Mouse (Mus musculus): ENCODE measurements around the gene Gm11733. TPM values are rescaled to one million over a fixed set of nuclear protein-coding genes. Genes with fewer than 3 reads are reported as not detected.

The Gm11733 gene
- polyA plus RNA-seq, 1 experiment from 2014 or later, result not detected

- DNase-seq (ENCODE audit: low spot score), result no peak
- Histone ChIP-seq H3K9me3 (replicated peaks) (no peaks in the 10 kb centered on the region), H3K36me3 (no peaks in the 10 kb centered on the region), H3K4me3 (no peak overlapping the region), H3K27me3 (ENCODE audit: low read depth, poor library complexity, severe bottlenecking) (peaks cover 71% of the 10 kb centered on the region), H3K4me1 (peaks cover 41% of the 10 kb centered on the region), H3K27ac (peak overlapping the region; percentile 27; the same call in 1 of the 2 replicates)
- 58% methylated on average over 6 of the region's 6 CpGs for WGBS
These were observed 15.4 kb upstream of the Gm11733 start for GRCm38 (mm10) chr11:117468585-117469363.

GRCm38 (mm10) chr11:117469724-117470123 lies 14.4 kb upstream of the Gm11733 start:
- Histone ChIP-seq H3K9me3 (replicated peaks) (no peaks in the 10 kb centered on the region), H3K4me3 (no peak overlapping the region), H3K36me3 (no peaks in the 10 kb centered on the region), H3K27me3 (ENCODE audit: low read depth, poor library complexity, severe bottlenecking) (peaks cover 62% of the 10 kb centered on the region), H3K4me1 (peaks cover 33% of the 10 kb centered on the region), H3K27ac (no peak overlapping the region)
- no peak for DNase-seq (ENCODE audit: low spot score)
- WGBS, result 79% methylated on average over 5 of the region's 5 CpGs

- whole genome bisulfite sequencing, result 87% methylated on average over 12 of the region's 12 CpGs
- peaks cover 28% of the 10 kb centered on the region for H3K4me1 ChIP-seq
- no peak overlapping the region for H3K4me3 ChIP-seq
These were observed 13.5 kb upstream of the Gm11733 start for GRCm38 (mm10) chr11:117470586-117471195.

GRCm38 (mm10) chr11:117471625-117472283 lies 12.4 kb upstream of the Gm11733 start:
- Histone ChIP-seq H3K9me3 (replicated peaks) (no peaks in the 10 kb centered on the region), H3K27ac (no peak overlapping the region), H3K4me3 (no peak overlapping the region), H3K36me3 (no peaks in the 10 kb centered on the region), H3K27me3 (ENCODE audit: low read depth, poor library complexity, severe bottlenecking) (peaks cover 46% of the 10 kb centered on the region), H3K4me1 (peaks cover 31% of the 10 kb centered on the region)
- 74% methylated on average over 14 of the region's 14 CpGs for WGBS
- no peak for DNase-seq (ENCODE audit: low spot score)

More at GRCm38 (mm10) chr11:117470586-117471195, 13.5 kb upstream of the Gm11733 start:
- Histone ChIP-seq H3K9me3 (replicated peaks) (no peaks in the 10 kb centered on the region), H3K27me3 (ENCODE audit: low read depth, poor library complexity, severe bottlenecking) (peaks cover 55% of the 10 kb centered on the region), H3K36me3 (no peaks in the 10 kb centered on the region), H3K27ac (no peak overlapping the region)
- no peak for DNase-seq (ENCODE audit: low spot score)

- H3K9me3 ChIP-seq (replicated peaks), result no peaks in the 10 kb centered on the region
- DNase-seq (ENCODE audit: low spot score), result no peak
- peaks cover 46% of the 10 kb centered on the region for H3K27me3 ChIP-seq (ENCODE audit: low read depth, poor library complexity, severe bottlenecking)
- H3K27ac ChIP-seq, result no peak overlapping the region; the same call in 1 of the 2 replicates
- H3K4me1 ChIP-seq, result peaks cover 33% of the 10 kb centered on the region
- H3K4me3 ChIP-seq, result no peak overlapping the region
- no peaks in the 10 kb centered on the region for H3K36me3 ChIP-seq
- 82% methylated on average over 8 of the region's 8 CpGs for WGBS
These were observed 11.3 kb upstream of the Gm11733 start for GRCm38 (mm10) chr11:117472885-117473284.

GRCm38 (mm10) chr11:117475204-117475603 lies 9.0 kb upstream of the Gm11733 start:
- Histone ChIP-seq H3K4me3 (no peak overlapping the region), H3K36me3 (no peaks in the 10 kb centered on the region), H3K9me3 (replicated peaks) (no peaks in the 10 kb centered on the region), H3K27me3 (ENCODE audit: low read depth, poor library complexity, severe bottlenecking) (peaks cover 34% of the 10 kb centered on the region), H3K4me1 (peaks cover 40% of the 10 kb centered on the region), H3K27ac (no peak overlapping the region)
- no peak for DNase-seq (ENCODE audit: low spot score)
- 96% methylated on average over 2 of the region's 2 CpGs for WGBS

- Histone ChIP-seq H3K27ac (peak overlapping the region; percentile 46; the same call in 1 of the 2 replicates), H3K36me3 (no peaks in the 10 kb centered on the region), H3K4me3 (peak overlapping the region; percentile 27), H3K27me3 (ENCODE audit: low read depth, poor library complexity, severe bottlenecking) (peaks cover 39% of the 10 kb centered on the region), H3K4me1 (peaks cover 43% of the 10 kb centered on the region), H3K9me3 (replicated peaks) (no peaks in the 10 kb centered on the region)
- DNase-seq (ENCODE audit: low spot score), result peak; percentile 58
- 27% methylated on average over 10 of the region's 10 CpGs for WGBS
These were observed 8.5 kb upstream of the Gm11733 start for GRCm38 (mm10) chr11:117475669-117476068.

GRCm38 (mm10) chr11:117476554-117477107 lies 7.5 kb upstream of the Gm11733 start:
- Histone ChIP-seq H3K4me3 (no peak overlapping the region), H3K27ac (no peak overlapping the region), H3K4me1 (peaks cover 44% of the 10 kb centered on the region), H3K27me3 (ENCODE audit: low read depth, poor library complexity, severe bottlenecking) (peaks cover 48% of the 10 kb centered on the region), H3K36me3 (no peaks in the 10 kb centered on the region), H3K9me3 (replicated peaks) (no peaks in the 10 kb centered on the region)
- 82% methylated on average over 5 of the region's 5 CpGs for WGBS
- no peak for DNase-seq (ENCODE audit: low spot score)

GRCm38 (mm10) chr11:117478271-117479006 lies 5.7 kb upstream of the Gm11733 start:
- Histone ChIP-seq H3K36me3 (no peaks in the 10 kb centered on the region), H3K9me3 (replicated peaks) (no peaks in the 10 kb centered on the region), H3K27me3 (ENCODE audit: low read depth, poor library complexity, severe bottlenecking) (peaks cover 49% of the 10 kb centered on the region), H3K4me3 (peak overlapping the region; percentile 22; the same call in 1 of the 2 replicates), H3K27ac (peak overlapping the region; percentile 87), H3K4me1 (peaks cover 61% of the 10 kb centered on the region)
- no peak for DNase-seq (ENCODE audit: low spot score)
- 65% methylated on average over 10 of the region's 10 CpGs for WGBS

GRCm38 (mm10) chr11:117479007-117479719 lies 5.0 kb upstream of the Gm11733 start:
- peak overlapping the region; percentile 87 for H3K27ac ChIP-seq
- peak overlapping the region; percentile 22 for H3K4me3 ChIP-seq
- no peaks in the 10 kb centered on the region for H3K9me3 ChIP-seq (replicated peaks)
- no peaks in the 10 kb centered on the region for H3K36me3 ChIP-seq
- peak; percentile 62 for DNase-seq (ENCODE audit: low spot score)
- 9% methylated on average over 13 of the region's 13 CpGs for WGBS
- peaks cover 54% of the 10 kb centered on the region for H3K27me3 ChIP-seq (ENCODE audit: low read depth, poor library complexity, severe bottlenecking)
- H3K4me1 ChIP-seq, result peaks cover 61% of the 10 kb centered on the region

- DNase-seq (ENCODE audit: low spot score), result no peak
- 48% methylated on average over 12 of the region's 12 CpGs for WGBS
- Histone ChIP-seq H3K4me1 (peaks cover 67% of the 10 kb centered on the region), H3K4me3 (peak overlapping the region; percentile 22; the same call in 1 of the 2 replicates), H3K9me3 (replicated peaks) (no peaks in the 10 kb centered on the region), H3K36me3 (no peaks in the 10 kb centered on the region), H3K27me3 (ENCODE audit: low read depth, poor library complexity, severe bottlenecking) (peaks cover 60% of the 10 kb centered on the region), H3K27ac (peak overlapping the region; percentile 87)
These were observed 4.4 kb upstream of the Gm11733 start for GRCm38 (mm10) chr11:117479746-117480145.

- Histone ChIP-seq H3K36me3 (no peaks in the 10 kb centered on the region), H3K4me3 (peak overlapping the region; percentile 43), H3K27ac (peak overlapping the region; percentile 80), H3K4me1 (peaks cover 52% of the 10 kb centered on the region), H3K9me3 (replicated peaks) (no peaks in the 10 kb centered on the region), H3K27me3 (ENCODE audit: low read depth, poor library complexity, severe bottlenecking) (peaks cover 62% of the 10 kb centered on the region)
- DNase-seq (ENCODE audit: low spot score), result no peak
- WGBS, result 9% methylated on average over 11 of the region's 11 CpGs
These were observed 1.9 kb upstream of the Gm11733 start for GRCm38 (mm10) chr11:117482300-117482676.
